Mouse (Mus musculus) megakaryocyte, embryonic 14.5 days (primary cell): Measurements from ENCODE around the gene Wasf2.

ENCODE experiments used
- FLI1 ChIP-seq: IDR thresholded peaks from 2 replicates; pipeline ENCODE4 v1.6.1; 2012; ENCODE audit warnings: low read length, inconsistent platforms, mixed read lengths
- GATA1 ChIP-seq: IDR thresholded peaks from 3 replicates; pipeline ENCODE4 v1.6.1; 2012; ENCODE audit warnings: mixed read lengths, low read length, inconsistent platforms, borderline replicate concordance

DNA sequence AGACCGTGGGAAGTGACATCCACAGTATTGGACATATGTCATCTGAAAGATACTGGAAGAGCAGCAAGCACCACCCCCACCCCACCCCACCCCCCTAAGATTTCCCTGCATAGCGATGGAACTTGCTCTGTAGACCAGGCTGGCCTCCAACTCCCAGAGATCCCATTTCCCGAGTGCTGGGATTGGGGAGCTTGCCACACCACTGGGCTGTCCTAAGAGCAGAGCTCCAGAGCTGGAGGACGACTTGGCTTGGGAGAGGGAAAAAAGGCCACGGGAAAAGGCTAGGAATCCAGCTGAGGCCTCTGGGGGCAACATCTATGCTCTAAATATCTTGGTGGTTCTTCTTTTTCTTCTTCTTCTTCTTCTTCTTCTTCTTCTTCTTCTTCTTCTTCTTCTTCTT, 104.5 kb downstream of the Wasf2 start:
- TF ChIP-seq GATA1 = no peak
- TF ChIP-seq FLI1 = no peak
